Mouse (Mus musculus): ENCODE results near the gene Itpripl2.

Gene Itpripl2

DNA sequence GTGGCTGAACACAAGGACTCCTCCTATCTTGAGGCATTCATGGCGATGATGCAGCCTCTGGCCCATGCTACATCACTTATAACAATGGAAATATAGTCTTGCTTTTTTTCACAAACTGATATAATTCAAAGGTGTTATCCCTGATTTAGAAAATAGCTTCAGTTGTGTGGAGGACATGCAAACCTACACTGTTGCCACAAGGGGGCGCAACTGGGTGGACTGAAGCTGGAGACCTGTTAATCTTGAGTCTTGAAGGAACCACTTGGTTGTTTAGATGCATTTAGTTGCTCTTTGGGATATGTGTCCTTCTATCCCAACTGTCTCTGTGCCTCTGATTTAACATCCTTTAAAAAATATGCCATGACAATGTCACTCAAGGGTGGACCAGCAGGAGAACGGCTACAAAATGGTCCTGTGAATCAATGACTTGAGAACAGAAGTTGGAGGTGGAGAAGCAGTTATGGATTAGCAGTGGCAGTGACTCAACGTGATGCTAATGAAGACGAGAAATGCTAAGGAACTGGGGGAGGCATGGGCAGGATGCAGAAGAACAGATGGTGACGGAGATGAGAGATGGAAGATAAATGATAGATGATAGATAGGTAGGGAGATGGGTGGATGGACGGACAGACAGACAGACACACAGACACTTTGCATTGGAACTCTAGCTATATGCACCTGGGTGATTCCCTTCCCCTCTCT lies 54.5 kb downstream of the Itpripl2 start:
- peak; percentile 43 for DNase-seq
